Mouse (Mus musculus) kidney, postnatal 10 days (tissue): ENCODE measurements around the gene Arl2bp.

ENCODE experiments used
- DNase-seq: peaks from one replicate; pipeline ENCODE4 v3.0.0; 2021; ENCODE audit warnings: mixed read lengths

The Arl2bp gene

GRCm38 (mm10) chr8:94695994-94696384, 29.6 kb downstream of the Arl2bp start, which contains the start of gene Pllp:
Gene Pllp (minus strand): TSS chr8:94696278.
- peak; percentile 76 for DNase-seq

- no peak for DNase-seq
Measured at GRCm38 (mm10) chr8:94696566-94696965, 30.2 kb downstream of the Arl2bp start.

GRCm38 (mm10) chr8:94697956-94698355, 31.6 kb downstream of the Arl2bp start:
- DNase-seq, result no peak

GRCm38 (mm10) chr8:94699366-94699765, 33.0 kb downstream of the Arl2bp start:
- no peak for DNase-seq

- DNase-seq, result no peak
Measured at GRCm38 (mm10) chr8:94700421-94700935, 34.1 kb downstream of the Arl2bp start.

- no peak for DNase-seq
Measured at GRCm38 (mm10) chr8:94702156-94702555, 35.8 kb downstream of the Arl2bp start.

- peak; percentile 91 for DNase-seq
Measured at GRCm38 (mm10) chr8:94702844-94703813, 36.7 kb downstream of the Arl2bp start.

GRCm38 (mm10) chr8:94703972-94704668, 37.7 kb downstream of the Arl2bp start:
- peak; percentile 97 for DNase-seq

- no peak for DNase-seq
Measured at GRCm38 (mm10) chr8:94704669-94704984, 38.2 kb downstream of the Arl2bp start.

GRCm38 (mm10) chr8:94705581-94706245, 39.3 kb downstream of the Arl2bp start:
- no peak for DNase-seq

- no peak for DNase-seq
Measured at GRCm38 (mm10) chr8:94706732-94707395, 40.5 kb downstream of the Arl2bp start.

- no peak for DNase-seq
Measured at GRCm38 (mm10) chr8:94710336-94710735, 43.9 kb downstream of the Arl2bp start.

GRCm38 (mm10) chr8:94711160-94711718, 44.8 kb downstream of the Arl2bp start:
- DNase-seq, result peak; percentile 38

- no peak for DNase-seq
Measured at GRCm38 (mm10) chr8:94714556-94714955, 48.2 kb downstream of the Arl2bp start.

- peak; percentile 51 for DNase-seq
Measured at GRCm38 (mm10) chr8:94715871-94716270, 49.5 kb downstream of the Arl2bp start.

GRCm38 (mm10) chr8:94716841-94717240, 50.4 kb downstream of the Arl2bp start:
- DNase-seq, result peak; percentile 40
